Comparison of ENCODE assay signal across 15 mouse cellular contexts in the genomic region with DNA sequence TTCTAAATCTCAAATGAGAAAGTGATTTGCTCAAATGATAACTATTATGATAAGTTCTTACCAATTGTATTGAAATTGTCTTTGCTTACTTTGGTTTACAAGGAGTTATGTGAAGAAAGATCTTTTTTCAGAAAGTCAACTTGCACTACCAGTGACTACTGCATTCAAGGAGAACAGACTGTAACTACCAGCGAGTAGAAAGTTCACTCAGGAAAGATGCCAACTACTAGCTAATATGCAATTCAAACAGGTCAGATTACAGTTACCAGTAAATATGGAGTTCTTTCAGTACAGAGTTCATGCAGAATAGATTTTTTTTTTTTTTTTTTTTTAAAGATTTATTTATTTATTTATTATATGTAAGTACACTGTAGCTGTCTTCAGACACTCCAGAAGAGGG.
"Had no signal": no experiment of that assay in that cellular context is flagged by ENCODE, and none has a peak within 500 bp of the region (broad histone marks: within the 10 kb centered on the region; RNA-seq: fewer than 3 reads in every experiment).

No protein-coding gene starts in this region.

- H3K27ac ChIP-seq: neural tube, embryonic 15.5 days; stomach, embryonic 15.5 days; stomach, postnatal 0 days had no signal

- H3K27me3 ChIP-seq: neural tube, embryonic 15.5 days; stomach, embryonic 15.5 days had no signal

- H3K4me3 ChIP-seq: neural tube, embryonic 15.5 days; stomach, embryonic 15.5 days had no signal

- H3K4me1 ChIP-seq: stomach, embryonic 15.5 days had no signal

- H3K9me3 ChIP-seq: neural tube, embryonic 15.5 days; stomach, embryonic 15.5 days had no signal

- DNase-seq: retina, postnatal 1 day; right cerebral cortex, adult 18-20 months; right cerebral cortex, postnatal 14 days; right cerebral cortex, postnatal 25 days; right cerebral cortex, postnatal 4 days; spleen, adult 18-20 months; thymus, adult 18-20 months; thymus, adult 2 months; thymus, postnatal 14 days; thymus, postnatal 25 days; thymus, postnatal 36 days; thymus, postnatal 4 days had no signal

- H3K36me3 ChIP-seq: neural tube, embryonic 15.5 days; stomach, embryonic 15.5 days had no signal

- H3K9ac ChIP-seq: neural tube, embryonic 15.5 days; stomach, embryonic 15.5 days had no signal

- H3K4me2 ChIP-seq: neural tube, embryonic 15.5 days; stomach, embryonic 15.5 days had no signal
